Mouse (Mus musculus) forebrain, embryonic 14.5 days (tissue): ENCODE measurements around the gene H2-Q2. TPM values are rescaled to one million over a fixed set of nuclear protein-coding genes. Genes with fewer than 3 reads are reported as not detected.
A peak's percentile ranks its signal among the peaks of the same experiment; 100 is the strongest.
"Not testable (repeated sequence)": the region's sequence is repeated elsewhere in the genome, so short reads cannot be mapped to it uniquely, and the experiment has no call there.

Experiments used
- ATAC-seq: fragments of 200-750 bp; cut with Nextera tagmentation; 2 replicates; pipeline ENCODE4 v1.8.0; 2017; ENCODE audit warnings: mild to moderate bottlenecking, moderate library complexity
- DNase-seq: peaks from one replicate; pipeline ENCODE4 v3.0.0-alpha.2; 2015; ENCODE audit warnings: low spot score
- H3K27ac ChIP-seq: fragments of 300-500 bp; sonication (generic); 2 replicates; pipeline ENCODE4 v1.5.1; 2014; ENCODE audit warnings: low read depth, mild to moderate bottlenecking, control low read depth, low read length, moderate library complexity
- H3K27me3 ChIP-seq: fragments of 300-500 bp; sonication (generic); replicated peaks from 2 replicates; pipeline ENCODE4 v1.6.1; 2014; ENCODE audit warnings: low read length, control low read depth, mixed read lengths; ENCODE audit not compliant: control insufficient read depth, insufficient read depth
- H3K36me3 ChIP-seq: fragments of 300-500 bp; sonication (generic); 2 replicates; pipeline ENCODE4 v1.6.1; 2014; ENCODE audit warnings: low read length, control low read depth; ENCODE audit not compliant: control insufficient read depth, insufficient read depth
- H3K4me1 ChIP-seq: fragments of 300-500 bp; sonication (generic); 2 replicates; pipeline ENCODE4 v1.6.1; 2014; ENCODE audit warnings: antibody characterized with exemption, low read length, control low read depth; ENCODE audit not compliant: control insufficient read depth, insufficient read depth
- H3K4me2 ChIP-seq: fragments of 300-500 bp; sonication (generic); 2 replicates; pipeline ENCODE4 v1.6.1; 2014; ENCODE audit warnings: mild to moderate bottlenecking, control low read depth, low read length
- H3K4me3 ChIP-seq: fragments of 300-500 bp; sonication (generic); 2 replicates; pipeline ENCODE4 v1.5.1; 2014; ENCODE audit warnings: low read depth, low read length, control low read depth
- H3K9ac ChIP-seq: fragments of 300-500 bp; sonication (generic); 2 replicates; pipeline ENCODE4 v1.6.1; 2014; ENCODE audit warnings: mild to moderate bottlenecking, low read length, control low read depth, moderate library complexity
- H3K9me3 ChIP-seq: fragments of 300-500 bp; sonication (generic); replicated peaks from 2 replicates; pipeline ENCODE4 v1.6.1; 2016; ENCODE audit warnings: low read length, control low read depth, mixed read lengths; ENCODE audit not compliant: control insufficient read depth
- WGBS: fragments of 180-500 bp; shearing (Covaris S2); extraction: QIAGEN DNeasy Blood & Tissue Kit; methylation state at CpG from one replicate; pipeline ENCODE4 v1.1.7; 2014; 5-methylcytosine and 5-hydroxymethylcytosine counted together
- polyA plus RNA-seq: library from polyadenylated mRNA; unstranded; fragments of >200 nt; fragmentation: Nextera tagmentation; extraction: Ambion mirVana; gene quantifications from 2 replicates; pipeline ENCODE4 v1.2.1, GENCODE M21; 2014

The H2-Q2 gene
- polyA plus RNA-seq, 1 experiment from 2014 or later, result 1.1 TPM

DNA sequence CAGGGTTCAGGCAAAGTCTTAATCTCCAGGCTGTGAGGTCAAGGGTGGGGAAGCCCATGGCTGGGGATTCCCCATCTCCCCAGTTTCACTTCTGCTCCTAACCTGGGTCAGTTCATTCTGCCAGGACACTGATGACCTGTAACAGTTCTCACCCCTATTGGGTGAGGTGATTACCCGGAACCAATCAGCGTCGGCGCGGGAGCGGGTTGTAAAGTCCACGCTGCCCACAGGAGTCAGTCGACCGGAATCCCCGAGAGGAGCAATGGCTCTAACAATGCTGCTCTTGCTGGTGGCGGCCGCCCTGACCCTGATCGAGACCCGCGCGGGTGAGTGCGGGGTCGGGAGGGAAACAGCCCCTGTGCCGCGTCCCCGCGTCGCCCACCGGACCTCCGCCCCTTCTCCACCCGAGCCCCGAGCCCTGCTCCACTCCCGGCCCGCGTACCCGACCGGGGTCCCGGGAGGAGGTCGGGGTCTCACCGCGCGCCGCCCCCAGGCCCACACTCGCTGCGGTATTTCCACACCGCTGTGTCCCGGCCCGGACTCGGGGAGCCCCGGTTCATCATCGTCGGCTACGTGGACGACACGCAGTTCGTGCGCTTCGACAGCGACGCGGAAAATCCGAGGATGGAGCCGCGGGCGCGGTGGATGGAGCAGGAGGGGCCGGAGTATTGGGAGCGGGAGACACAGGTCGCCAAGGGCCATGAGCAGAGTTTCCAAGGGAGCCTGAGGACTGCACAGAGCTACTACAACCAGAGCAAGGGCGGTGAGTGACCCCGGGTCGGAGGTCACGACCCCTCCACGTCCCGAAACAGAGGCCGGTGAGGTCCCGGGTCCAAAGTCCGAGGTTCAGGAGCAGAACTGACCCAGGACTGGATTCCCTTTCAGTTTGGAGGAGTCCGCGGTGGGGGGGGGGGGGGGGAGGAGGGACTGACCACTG lies 52.1 kb downstream of the H2-Q2 start:
- H3K4me1 ChIP-seq, H3K4me3 ChIP-seq, H3K36me3 ChIP-seq, DNase-seq, H3K9me3 ChIP-seq, H3K9ac ChIP-seq, H3K27ac ChIP-seq, H3K27me3 ChIP-seq: not testable (repeated sequence)
- H3K4me2 ChIP-seq, result peak overlapping the region; percentile 39
- 1% methylated on average over 51 of the region's 75 CpGs for WGBS
- ATAC-seq, result peak; percentile 57

Other genes starting within 250 kb of the H2-Q2 start
- not detected in 2 replicates for gene Ly6g5c, start 234.0 kb upstream of the H2-Q2 start, polyA plus RNA-seq
- gene Ly6g5b, start 226.8 kb upstream of the H2-Q2 start, polyA plus RNA-seq, result 0.89 and 1.1 TPM in 2 replicates
- 31.3 and 34.2 TPM in 2 replicates for gene Gpank1, start 220.8 kb upstream of the H2-Q2 start, polyA plus RNA-seq
- gene Csnk2b, start 220.2 kb upstream of the H2-Q2 start, polyA plus RNA-seq, result 313 and 353 TPM in 2 replicates
- 5.2 and 5.5 TPM in 2 replicates for gene D17H6S53E, start 215.9 kb upstream of the H2-Q2 start, polyA plus RNA-seq
- 0.22 and 0.29 TPM in 2 replicates for gene Apom, start 210.2 kb upstream of the H2-Q2 start, polyA plus RNA-seq
- gene Bag6, start 207.1 kb upstream of the H2-Q2 start, polyA plus RNA-seq, result 128 and 144 TPM in 2 replicates
- 117 and 141 TPM in 2 replicates for gene Prrc2a, start 177.3 kb upstream of the H2-Q2 start, polyA plus RNA-seq
- gene Aif1, start 166.2 kb upstream of the H2-Q2 start, polyA plus RNA-seq, result 6.9 and 7.3 TPM in 2 replicates
- gene Lst1, start 153.8 kb upstream of the H2-Q2 start, polyA plus RNA-seq, result 6.1 and 8.0 TPM in 2 replicates
- gene Ltb, start 147.8 kb upstream of the H2-Q2 start, polyA plus RNA-seq, result 0.39 TPM in 1 of 2 replicates, not detected in the other
- not detected in 2 replicates for gene Tnf, start 140.2 kb upstream of the H2-Q2 start, polyA plus RNA-seq
- 0.13 and 0.21 TPM in 2 replicates for gene Lta, start 136.9 kb upstream of the H2-Q2 start, polyA plus RNA-seq
- gene Gm16181, start 121.4 kb upstream of the H2-Q2 start, polyA plus RNA-seq, result not detected in 2 replicates
- 44.0 and 61.1 TPM in 2 replicates for gene Atp6v1g2, start 108.6 kb upstream of the H2-Q2 start, polyA plus RNA-seq
- 5.1 and 5.2 TPM in 2 replicates for gene Nfkbil1, start 106.5 kb upstream of the H2-Q2 start, polyA plus RNA-seq
- gene Ddx39b, start 100.5 kb upstream of the H2-Q2 start, polyA plus RNA-seq, result 478 and 489 TPM in 2 replicates
- gene H2-D1, start 79.5 kb upstream of the H2-Q2 start, polyA plus RNA-seq, result 37.5 and 44.2 TPM in 2 replicates
- gene H2-Q1, start 21.8 kb upstream of the H2-Q2 start, polyA plus RNA-seq, result 0.46 TPM in 1 of 2 replicates, not detected in the other
- 0.54 and 0.60 TPM in 2 replicates for gene H2-Q4, start 37.4 kb downstream of the H2-Q2 start, polyA plus RNA-seq
- gene H2-Q6, start 82.6 kb downstream of the H2-Q2 start, polyA plus RNA-seq, result 0.28 and 0.38 TPM in 2 replicates
- 1.5 and 2.0 TPM in 2 replicates for gene H2-Q7, start 96.9 kb downstream of the H2-Q2 start, polyA plus RNA-seq
- 0.23 TPM in 1 of 2 replicates, not detected in the other for gene H2-Q10, start 127.8 kb downstream of the H2-Q2 start, polyA plus RNA-seq
- gene Pou5f1, start 163.8 kb downstream of the H2-Q2 start, polyA plus RNA-seq, result 0.20 TPM in 1 of 2 replicates, not detected in the other
- 40.8 and 48.8 TPM in 2 replicates for gene Tcf19, start 174.6 kb downstream of the H2-Q2 start, polyA plus RNA-seq
- gene Cchcr1, start 174.9 kb downstream of the H2-Q2 start, polyA plus RNA-seq, result 4.7 and 6.5 TPM in 2 replicates
- gene Psors1c2, start 191.0 kb downstream of the H2-Q2 start, polyA plus RNA-seq, result 0.28 and 0.36 TPM in 2 replicates
- gene Cdsn, start 209.9 kb downstream of the H2-Q2 start, polyA plus RNA-seq, result 0.06 TPM in 1 of 2 replicates, not detected in the other
- not detected in 2 replicates for gene 2300002M23Rik, start 225.2 kb downstream of the H2-Q2 start, polyA plus RNA-seq